Mouse (Mus musculus): ENCODE measurements around the gene Rps26.

Rps26 gene

DNA sequence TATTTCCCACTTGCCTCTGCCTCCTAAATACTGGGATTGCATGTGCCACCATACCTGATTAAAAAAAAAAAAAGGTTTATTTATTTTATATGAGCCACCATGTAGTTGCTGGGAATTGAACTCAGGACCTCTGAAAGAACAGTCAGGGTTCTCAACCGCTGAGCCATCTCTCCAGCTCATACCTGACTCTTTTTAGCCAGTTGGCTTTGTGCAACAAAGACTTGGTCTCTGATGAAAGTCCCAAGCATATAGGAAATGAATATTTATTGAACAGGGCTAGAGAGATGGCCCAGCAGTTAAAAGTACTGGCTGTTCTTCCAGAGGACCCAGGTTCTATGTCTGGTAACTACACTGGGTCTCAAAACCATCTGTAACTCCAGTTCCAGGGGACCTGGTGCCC, 8.0 kb downstream of the Rps26 start:
- in situ Hi-C loops (cut with MboI; ENCODE audit: low pct_unique_long_range_greater_than_20kb in 1 of 2, low sequenced_read_pairs in 2 of 2, unreplicated experiment in 1 of 2): loop anchor here in 1 of 2 experiments (10.0 kb wide), 1 partner anchor 276 kb away; the partner anchor contains the start of gene Gdf11

DNA sequence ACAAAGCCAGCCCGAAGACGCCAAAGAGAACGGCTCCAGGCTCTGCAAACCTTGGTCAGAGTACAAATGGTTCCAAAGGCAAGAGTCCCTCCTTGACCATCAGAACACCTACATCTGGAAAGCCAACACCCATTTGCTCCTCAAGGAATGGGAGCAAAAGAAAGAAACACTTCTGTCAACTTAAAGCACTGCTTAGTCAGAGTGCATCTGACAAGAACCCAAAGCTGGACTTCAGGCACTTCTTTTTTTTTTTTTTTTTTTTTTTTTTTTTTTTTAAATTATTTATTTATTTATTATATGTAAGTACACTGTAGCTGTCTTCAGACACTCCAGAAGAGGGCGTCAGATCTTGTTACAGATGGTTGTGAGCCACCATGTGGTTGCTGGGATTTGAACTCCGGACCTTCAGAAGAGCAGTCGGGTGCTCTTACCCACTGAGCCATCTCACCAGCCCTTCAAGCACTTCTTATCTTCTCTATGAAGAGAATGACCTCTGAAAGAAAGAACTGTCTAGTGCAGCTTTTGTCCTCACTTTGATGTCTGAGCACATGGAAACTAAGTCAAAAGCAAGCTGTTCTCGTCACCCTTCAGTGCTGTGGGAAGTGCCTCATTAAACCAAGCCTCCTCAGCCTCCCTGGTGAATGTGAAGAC, 10.6 kb downstream of the Rps26 start:
- in situ Hi-C loops (cut with MboI; ENCODE audit: low pct_unique_long_range_greater_than_20kb in 1 of 2, low sequenced_read_pairs in 2 of 2, unreplicated experiment in 1 of 2): loop anchor here in 1 of 2 experiments (10.0 kb wide), 1 partner anchor 279 kb away; the partner anchor contains the start of gene Gdf11

DNA sequence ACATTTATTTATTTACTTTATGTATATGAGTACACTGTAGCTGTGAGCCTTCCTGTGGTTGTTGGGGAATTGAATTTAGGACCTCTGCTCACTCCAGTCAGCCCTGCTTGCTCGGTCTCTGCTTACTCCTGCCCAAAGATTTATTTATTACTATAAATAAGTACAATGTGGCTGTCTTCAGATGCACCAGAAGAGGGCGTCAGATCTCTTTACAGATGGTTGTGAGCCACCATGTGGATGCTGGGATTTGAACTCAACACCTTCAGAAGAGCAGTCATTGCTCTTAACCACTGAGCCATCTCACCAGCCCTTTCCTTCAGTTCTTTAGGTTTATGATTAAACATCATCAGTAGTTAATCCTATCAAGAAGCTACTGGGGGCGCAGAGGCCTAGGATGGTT, 11.6 kb downstream of the Rps26 start:
- in situ Hi-C loops (cut with MboI; ENCODE audit: low pct_unique_long_range_greater_than_20kb in 1 of 2, low sequenced_read_pairs in 2 of 2, unreplicated experiment in 1 of 2): loop anchor here in 1 of 2 experiments (10.0 kb wide), 1 partner anchor 280 kb away; the partner anchor contains the start of gene Gdf11

DNA sequence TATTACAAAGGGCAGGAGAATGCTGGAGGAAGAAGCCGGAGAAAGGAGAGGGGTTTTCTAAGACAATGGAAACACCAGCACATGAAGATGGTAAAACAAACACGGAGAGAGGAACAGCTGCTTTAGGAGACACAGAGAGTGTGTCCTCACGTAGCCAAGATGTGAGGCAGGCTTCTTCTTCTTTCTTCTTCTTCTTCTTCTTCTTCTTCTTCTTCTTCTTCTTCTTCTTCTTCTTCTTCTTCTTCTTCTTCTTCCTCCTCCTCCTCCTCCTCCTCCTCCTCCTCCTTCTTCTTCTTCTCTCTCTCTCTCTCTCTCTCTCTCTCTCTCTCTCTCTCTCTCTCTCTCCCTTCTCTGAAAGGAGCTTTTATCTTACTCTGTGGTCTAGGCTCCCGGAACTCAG, 12.7 kb downstream of the Rps26 start:
- in situ Hi-C loops (cut with MboI; ENCODE audit: low pct_unique_long_range_greater_than_20kb in 1 of 2, low sequenced_read_pairs in 2 of 2, unreplicated experiment in 1 of 2): loop anchor here in 1 of 2 experiments (10.0 kb wide), 1 partner anchor 281 kb away; the partner anchor contains the start of gene Gdf11

DNA sequence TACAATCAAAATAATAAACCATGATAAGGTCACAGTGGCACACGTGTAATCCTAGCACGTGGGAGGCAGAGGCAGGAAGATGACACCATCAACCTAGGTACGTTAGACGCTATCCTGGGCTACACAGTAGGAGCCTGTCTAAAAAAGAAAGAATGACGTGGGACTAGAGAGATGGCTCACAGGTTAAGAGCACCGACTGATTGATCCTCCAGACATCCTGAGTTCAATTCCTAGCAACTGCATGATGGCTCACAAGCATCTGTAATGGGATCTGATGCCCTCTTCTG, 13.4 kb downstream of the Rps26 start:
- in situ Hi-C loops (cut with MboI; ENCODE audit: low pct_unique_long_range_greater_than_20kb in 1 of 2, low sequenced_read_pairs in 2 of 2, unreplicated experiment in 1 of 2): loop anchor here in 1 of 2 experiments (10.0 kb wide), 1 partner anchor 282 kb away; the partner anchor contains the start of gene Gdf11

DNA sequence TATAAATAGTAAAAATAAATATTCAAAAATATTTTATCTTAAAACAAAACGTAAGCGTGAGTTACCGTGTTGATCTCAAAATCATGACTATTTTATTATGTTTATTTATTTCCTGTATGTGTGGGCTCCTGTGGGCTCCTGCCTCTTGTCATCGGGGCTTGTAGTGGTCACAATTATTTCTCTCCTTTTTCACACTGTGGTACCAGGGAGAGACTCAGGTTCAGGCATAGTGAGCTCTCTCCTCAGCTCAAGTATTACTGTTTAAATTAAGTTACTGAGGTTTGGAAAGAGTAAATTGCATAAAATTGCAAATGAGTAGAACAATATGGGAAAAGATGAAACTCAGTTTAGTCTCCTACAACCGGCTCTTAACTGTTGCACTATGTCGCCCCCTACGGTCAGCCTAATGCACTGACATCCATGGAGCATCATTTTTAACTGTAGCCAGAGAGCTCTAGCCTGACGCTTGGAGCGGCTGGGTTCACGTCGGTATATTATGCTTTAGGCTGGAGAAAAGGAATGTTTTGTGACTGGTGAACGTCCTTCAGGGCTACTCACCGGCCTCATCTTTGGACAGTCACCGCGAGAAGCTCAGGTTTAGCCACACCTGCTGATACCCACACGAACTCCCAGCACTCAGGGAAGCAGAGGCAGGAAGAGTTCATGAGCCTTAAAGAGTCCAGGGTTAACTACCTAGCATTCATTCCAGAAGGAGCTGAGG, 14.0 kb downstream of the Rps26 start:
- in situ Hi-C loops (cut with MboI; ENCODE audit: low pct_unique_long_range_greater_than_20kb in 1 of 2, low sequenced_read_pairs in 2 of 2, unreplicated experiment in 1 of 2): loop anchor here in 1 of 2 experiments (10.0 kb wide), 1 partner anchor 282 kb away; the partner anchor contains the start of gene Gdf11

DNA sequence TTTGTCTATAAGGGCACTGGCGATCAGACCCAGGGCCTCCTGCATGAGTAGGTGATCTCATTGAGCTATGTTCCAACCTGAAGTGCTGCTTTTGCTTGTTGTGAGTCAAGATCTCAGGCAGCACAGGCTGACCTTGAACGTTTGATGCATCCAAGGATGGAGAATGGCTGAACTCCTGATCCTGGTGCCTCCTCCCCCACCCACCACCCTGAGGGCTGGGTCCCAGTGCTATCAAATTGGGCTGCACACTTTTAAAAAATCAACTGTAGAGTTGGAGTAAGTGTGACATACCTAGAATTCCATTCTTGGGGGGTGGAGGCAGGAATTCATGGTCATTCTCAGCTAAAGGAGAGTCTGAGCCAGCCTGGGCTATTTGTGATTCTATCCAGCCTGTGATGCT, 20.1 kb downstream of the Rps26 start:
- in situ Hi-C loops (cut with MboI; ENCODE audit: low pct_unique_long_range_greater_than_20kb in 1 of 2, low sequenced_read_pairs in 2 of 2, unreplicated experiment in 1 of 2): no loop called here

DNA sequence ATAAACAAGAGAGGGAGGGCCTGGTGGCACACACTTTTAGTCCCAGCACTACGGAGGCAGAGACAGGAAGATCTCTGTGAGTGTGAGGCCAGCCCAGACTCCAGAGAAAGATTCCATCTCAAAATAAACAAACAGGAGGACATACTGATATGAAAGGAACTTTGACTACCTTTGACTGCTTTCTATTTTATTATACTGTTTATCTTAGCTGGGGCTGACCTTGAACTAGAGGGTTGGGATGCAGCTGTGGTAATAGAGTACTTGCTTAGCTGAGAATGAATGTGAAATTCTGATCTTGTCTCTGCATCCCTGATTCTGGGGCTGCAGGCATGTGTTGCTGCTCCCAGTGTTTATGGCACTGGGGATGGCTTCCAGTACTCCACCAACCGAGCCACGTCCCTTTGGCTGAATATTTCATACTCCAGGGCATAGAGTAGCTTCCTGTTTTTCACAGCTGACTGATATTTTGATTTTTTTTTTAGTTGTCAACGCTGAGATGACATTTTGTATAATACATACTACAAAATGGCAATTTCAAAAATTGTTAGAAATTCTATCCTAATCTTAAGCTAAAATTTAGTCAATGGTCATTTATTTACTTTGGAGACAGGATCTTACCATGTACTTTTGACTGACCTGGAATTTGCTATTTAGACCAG, 23.9 kb downstream of the Rps26 start:
- in situ Hi-C loops (cut with MboI; ENCODE audit: low pct_unique_long_range_greater_than_20kb in 1 of 2, low sequenced_read_pairs in 2 of 2, unreplicated experiment in 1 of 2): no loop called here

DNA sequence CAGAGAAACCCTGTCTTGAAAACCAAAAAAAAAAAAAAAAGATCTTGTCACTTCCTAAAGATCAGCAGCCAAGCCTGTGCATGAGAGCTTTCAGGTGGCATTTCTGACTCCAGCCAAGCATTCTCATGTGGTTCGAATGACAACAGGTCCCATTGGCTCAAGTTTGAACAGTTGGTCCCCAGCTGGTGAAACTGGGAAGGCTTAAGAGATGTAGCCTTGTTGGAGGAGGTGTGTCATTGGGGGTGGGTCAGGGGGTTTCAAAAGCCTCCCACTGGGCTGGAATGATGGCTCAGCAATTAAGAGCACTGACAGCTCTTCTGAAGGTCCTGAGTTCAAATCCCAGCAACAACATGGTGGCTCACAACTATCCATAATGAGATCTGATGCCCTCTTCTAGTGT, 25.0 kb downstream of the Rps26 start:
- in situ Hi-C loops (cut with MboI; ENCODE audit: low pct_unique_long_range_greater_than_20kb in 1 of 2, low sequenced_read_pairs in 2 of 2, unreplicated experiment in 1 of 2): no loop called here

DNA sequence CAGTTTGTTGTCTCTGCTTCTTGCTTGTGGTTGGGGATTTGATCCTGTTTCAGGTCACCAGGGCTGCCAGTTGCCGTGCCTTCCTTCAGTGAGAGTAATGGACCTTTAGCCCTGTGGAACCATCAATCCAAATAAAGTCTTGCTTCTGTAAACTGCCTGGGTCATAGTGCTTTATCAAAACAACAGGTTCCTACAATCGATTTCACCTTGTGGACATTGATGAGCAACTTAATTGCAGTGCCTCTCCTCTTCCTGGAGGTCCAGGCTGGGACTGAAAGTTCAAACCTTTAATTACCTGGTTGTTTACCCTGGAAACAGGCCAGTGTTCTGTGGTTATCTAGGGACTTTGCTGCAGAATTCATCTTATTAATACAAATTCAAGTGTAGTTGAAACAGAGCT, 28.1 kb downstream of the Rps26 start:
- in situ Hi-C loops (cut with MboI; ENCODE audit: low pct_unique_long_range_greater_than_20kb in 1 of 2, low sequenced_read_pairs in 2 of 2, unreplicated experiment in 1 of 2): no loop called here

DNA sequence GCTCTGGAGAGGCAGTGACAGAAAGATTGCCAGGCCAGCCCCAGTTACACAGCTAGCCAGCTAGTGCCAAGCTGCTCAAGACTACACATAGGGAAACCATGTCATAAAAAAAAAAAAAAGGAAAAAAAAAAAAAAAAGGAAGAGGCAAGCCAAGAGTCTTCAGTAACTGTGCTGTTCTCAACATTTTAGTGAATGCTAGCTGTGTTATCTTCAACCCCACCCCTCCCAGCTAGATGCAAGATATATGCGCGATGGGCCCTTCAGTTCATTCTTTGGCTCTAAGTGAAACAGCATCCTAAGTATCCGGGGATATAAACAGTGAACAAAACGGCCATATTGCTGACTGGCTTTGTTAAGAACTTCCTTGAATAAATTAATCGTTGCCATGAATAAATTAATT, 33.8 kb downstream of the Rps26 start:
- in situ Hi-C loops (cut with MboI; ENCODE audit: low pct_unique_long_range_greater_than_20kb in 1 of 2, low sequenced_read_pairs in 2 of 2, unreplicated experiment in 1 of 2): no loop called here

DNA sequence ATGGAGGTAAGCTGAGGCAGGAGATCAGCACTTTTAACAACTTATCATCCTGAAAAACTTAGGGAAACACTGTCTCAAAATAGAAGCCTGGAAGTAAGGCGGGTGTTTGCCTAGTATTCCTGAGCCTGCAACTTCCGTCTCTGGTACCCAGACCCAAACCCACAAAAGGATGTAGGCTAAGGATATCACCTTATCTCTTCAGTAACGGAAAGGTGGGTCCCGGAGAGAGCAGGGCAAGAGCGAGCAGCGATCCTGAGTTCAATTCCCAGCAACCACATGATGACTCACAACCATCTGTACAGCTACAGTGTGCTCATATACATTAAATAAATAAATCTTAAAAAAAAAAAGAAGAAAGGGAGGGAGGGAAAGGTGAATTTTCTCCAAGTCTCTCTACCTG, 35.1 kb downstream of the Rps26 start:
- in situ Hi-C loops (cut with MboI; ENCODE audit: low pct_unique_long_range_greater_than_20kb in 1 of 2, low sequenced_read_pairs in 2 of 2, unreplicated experiment in 1 of 2): no loop called here

DNA sequence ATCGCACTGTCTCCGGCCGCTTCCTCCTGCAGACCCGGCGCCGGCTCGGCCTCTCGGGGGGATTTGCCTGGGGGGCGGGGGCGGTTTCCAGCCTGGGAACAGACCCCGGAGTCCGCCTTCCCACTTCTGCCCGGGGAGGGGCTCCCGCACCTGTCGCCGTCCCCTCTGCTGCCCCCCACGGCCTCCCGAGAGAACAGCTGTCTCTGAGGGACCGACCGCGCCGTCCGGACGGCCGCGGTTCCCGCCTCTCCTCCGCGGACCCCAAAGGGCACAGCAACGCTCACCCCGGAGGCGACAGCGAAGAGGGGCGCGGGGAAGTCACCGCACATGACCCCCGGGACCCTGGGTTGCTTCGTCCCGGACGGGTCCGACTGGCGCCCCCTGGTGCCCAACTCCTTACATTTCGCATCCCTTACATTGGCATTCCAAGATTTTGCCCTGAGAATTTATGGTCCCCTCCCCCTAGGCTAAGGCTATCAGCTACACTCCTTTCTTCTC, 36.3 kb downstream of the Rps26 start:
- in situ Hi-C loops (cut with MboI; ENCODE audit: low pct_unique_long_range_greater_than_20kb in 1 of 2, low sequenced_read_pairs in 2 of 2, unreplicated experiment in 1 of 2): no loop called here

DNA sequence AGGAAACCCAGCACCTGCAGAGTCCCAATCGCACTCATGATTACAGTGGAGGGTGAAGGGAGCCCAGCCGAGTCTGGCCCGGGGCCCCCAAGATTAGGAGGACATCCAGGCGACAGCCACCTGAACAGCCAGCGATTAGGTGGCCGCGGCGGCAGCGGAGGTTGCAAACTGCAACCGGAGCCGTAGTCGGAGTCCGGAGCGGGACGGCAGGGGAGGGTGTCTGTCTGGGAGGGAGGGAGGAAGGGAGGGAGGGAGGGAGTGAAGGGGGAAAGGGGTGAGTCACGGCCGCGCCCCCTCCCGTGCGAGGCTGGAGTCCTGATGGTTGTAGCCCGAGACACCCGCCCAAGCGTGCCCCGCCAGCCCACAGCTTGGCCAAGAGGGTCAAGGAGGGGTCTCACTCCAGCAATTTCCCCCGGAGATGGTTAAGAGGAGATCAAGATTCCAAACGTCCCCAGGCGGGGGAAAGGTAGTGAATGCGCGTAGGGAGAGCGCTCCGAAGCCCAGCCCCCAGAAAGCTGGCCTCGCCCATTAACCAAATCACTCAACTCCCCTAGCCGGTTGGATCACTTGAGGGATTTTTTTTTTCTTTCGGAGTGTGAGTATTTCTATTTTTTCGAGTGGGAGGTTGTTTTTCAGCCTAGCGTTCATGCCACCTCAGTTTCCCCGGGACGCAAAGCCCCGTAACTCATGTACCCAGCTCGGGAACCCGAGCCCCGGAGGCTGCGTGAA, 36.9 kb downstream of the Rps26 start, which contains the start of gene Erbb3:
Gene Erbb3, minus strand, starts transcription at position 189 of the 729 bp plus-strand sequence.
- in situ Hi-C loops (cut with MboI; ENCODE audit: low pct_unique_long_range_greater_than_20kb in 1 of 2, low sequenced_read_pairs in 2 of 2, unreplicated experiment in 1 of 2): no loop called here

DNA sequence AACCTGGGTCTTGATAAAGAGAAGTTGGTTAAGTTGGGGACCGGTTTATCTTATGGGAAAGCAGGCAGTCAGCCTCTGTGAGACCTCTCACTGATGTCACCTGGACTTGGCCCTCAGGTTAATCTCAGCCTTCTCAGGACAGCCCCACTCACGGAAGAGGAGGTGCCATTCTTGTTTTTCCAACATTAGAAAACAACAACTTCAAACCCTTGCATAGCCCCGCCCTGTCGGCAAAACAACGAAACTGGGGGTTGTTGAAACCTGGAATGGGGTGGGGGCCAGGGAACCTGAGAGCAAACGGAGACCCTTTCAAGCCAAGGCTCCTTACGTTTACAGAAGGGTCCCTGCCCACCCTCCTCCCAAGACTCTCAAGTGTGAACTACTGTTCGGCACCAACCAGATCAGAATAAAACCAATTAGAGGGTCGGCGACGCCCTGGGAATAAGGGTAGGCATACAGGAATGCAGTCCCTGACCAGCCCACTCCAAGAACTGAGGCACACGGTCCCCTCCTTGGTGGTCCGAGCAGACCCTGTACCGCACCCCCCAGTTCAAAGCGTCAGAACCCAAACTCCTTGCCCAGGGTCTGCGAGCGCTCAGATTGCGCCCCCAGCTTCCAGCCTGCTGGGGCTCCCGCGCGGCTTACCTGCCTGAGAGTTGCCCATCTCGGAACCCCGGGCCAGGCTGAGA, 37.6 kb downstream of the Rps26 start:
- in situ Hi-C loops (cut with MboI; ENCODE audit: low pct_unique_long_range_greater_than_20kb in 1 of 2, low sequenced_read_pairs in 2 of 2, unreplicated experiment in 1 of 2): no loop called here

DNA sequence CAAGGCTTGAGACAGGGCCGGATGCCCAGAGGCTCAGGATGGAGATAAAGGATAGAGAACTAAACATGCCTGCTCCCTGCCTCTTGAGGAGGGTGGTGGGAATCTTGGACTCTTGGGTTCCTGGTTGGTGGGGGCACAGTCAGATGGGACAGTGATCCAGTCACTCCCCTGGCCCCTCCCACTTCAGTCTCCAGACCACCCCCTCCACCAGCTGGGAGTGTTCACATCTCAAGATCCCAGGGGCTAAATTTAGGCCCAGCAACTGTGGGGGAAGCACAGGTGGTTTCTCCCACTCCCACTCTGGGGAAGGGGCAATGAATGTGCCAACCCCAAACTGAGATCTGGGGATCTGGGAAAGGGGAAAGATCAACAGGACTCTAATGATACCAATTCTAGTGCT, 38.4 kb downstream of the Rps26 start:
- in situ Hi-C loops (cut with MboI; ENCODE audit: low pct_unique_long_range_greater_than_20kb in 1 of 2, low sequenced_read_pairs in 2 of 2, unreplicated experiment in 1 of 2): no loop called here

DNA sequence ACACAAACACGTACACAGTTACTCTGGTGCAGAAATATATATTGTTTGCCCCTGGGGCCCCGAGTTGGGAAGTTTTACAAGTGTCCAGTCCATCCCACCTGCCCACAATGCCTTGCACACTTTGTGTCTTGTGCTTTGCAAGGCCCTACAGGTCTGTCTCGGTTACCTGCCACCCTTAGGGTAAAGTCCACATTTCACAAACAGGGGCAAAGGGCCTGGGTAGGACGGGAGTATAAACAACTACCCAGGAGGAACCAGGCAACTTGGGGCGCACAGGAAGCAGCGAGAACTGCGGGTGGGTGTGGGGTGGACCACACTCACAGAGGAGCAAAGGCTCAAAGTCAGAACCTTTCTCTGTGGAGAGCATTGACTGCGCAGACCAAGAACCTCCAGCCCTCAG, 38.9 kb downstream of the Rps26 start:
- in situ Hi-C loops (cut with MboI; ENCODE audit: low pct_unique_long_range_greater_than_20kb in 1 of 2, low sequenced_read_pairs in 2 of 2, unreplicated experiment in 1 of 2): no loop called here

DNA sequence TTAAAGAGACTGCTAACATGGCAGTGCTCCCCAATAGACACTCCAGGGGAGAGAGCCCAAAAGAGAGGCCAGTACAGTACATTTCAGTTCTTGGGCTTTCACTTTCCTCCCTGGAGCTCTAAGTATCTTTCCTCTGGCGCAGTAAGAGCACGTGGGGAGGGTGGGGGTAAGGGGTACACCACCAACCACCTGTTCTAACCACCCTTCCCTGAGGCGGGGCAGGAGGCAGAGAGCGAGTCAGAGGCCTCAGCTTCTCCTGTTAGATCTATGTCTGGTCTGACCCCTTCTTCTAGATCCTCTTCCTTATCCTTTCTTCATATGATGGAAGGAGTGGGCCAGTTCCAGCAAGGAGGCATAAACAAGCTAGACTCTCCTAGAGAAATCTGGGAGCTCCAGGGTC, 39.4 kb downstream of the Rps26 start:
- in situ Hi-C loops (cut with MboI; ENCODE audit: low pct_unique_long_range_greater_than_20kb in 1 of 2, low sequenced_read_pairs in 2 of 2, unreplicated experiment in 1 of 2): no loop called here
